Mouse (Mus musculus): ENCODE results near the gene Pgm2. TPM values are rescaled to one million over a fixed set of nuclear protein-coding genes. Genes with fewer than 3 reads are reported as not detected.

Pgm2 gene
- polyA plus RNA-seq, 1 experiment from 2014 or later: 27.0 TPM

- ATAC-seq (no peak), DNase-seq (ENCODE audit: low spot score) (no peak)
- no peak overlapping the region for H3K9ac ChIP-seq (replicated peaks; ENCODE audit: low read depth)
Measured at GRCm38 (mm10) chr5:64146384-64147005, 53.7 kb downstream of the Pgm2 start.

GRCm38 (mm10) chr5:64149184-64150127 lies 56.7 kb downstream of the Pgm2 start:
- WGBS: 11% methylated on average over 17 of the region's 17 CpGs
- no peak overlapping the region for H3K9ac ChIP-seq (replicated peaks; ENCODE audit: low read depth)
- H3K4me1 ChIP-seq (ENCODE audit: insufficient read depth, low read depth, low read length): no peaks in the 10 kb centered on the region; the same call in 1 of the 2 replicates
- peak; percentile 47 for ATAC-seq
- no peak overlapping the region for H3K4me3 ChIP-seq (ENCODE audit: low read depth, low read length)
- DNase-seq (ENCODE audit: low spot score): no peak
- no peaks in the 10 kb centered on the region for H3K36me3 ChIP-seq (ENCODE audit: insufficient read depth, low read length)
- H3K27ac ChIP-seq (ENCODE audit: low read length): no peak overlapping the region
- TF ChIP-seq CTCF (IDR thresholded peaks at IDR 0.05) (no peak), EP300 (IDR thresholded peaks at IDR 0.05) (no peak)
- H3K27me3 ChIP-seq (replicated peaks; ENCODE audit: insufficient read depth, low read length): no peaks in the 10 kb centered on the region
- peak overlapping the region; percentile 44 for H3K4me2 ChIP-seq (replicated peaks; ENCODE audit: low read depth, low read length)
- no peaks in the 10 kb centered on the region for H3K9me3 ChIP-seq (ENCODE audit: low read length)

More at GRCm38 (mm10) chr5:64146384-64147005, 53.7 kb downstream of the Pgm2 start:
- 60% methylated on average over 10 of the region's 10 CpGs for WGBS
- no peak overlapping the region for H3K4me2 ChIP-seq (replicated peaks; ENCODE audit: low read depth, low read length)
- TF ChIP-seq EP300 (IDR thresholded peaks at IDR 0.05) (no peak), CTCF (IDR thresholded peaks at IDR 0.05) (no peak)
- no peaks in the 10 kb centered on the region for H3K9me3 ChIP-seq (ENCODE audit: low read length)
- no peak overlapping the region for H3K27ac ChIP-seq (ENCODE audit: low read length)
- no peaks in the 10 kb centered on the region for H3K27me3 ChIP-seq (replicated peaks; ENCODE audit: insufficient read depth, low read length)
- no peaks in the 10 kb centered on the region; the same call in 1 of the 2 replicates for H3K4me1 ChIP-seq (ENCODE audit: insufficient read depth, low read depth, low read length)
- no peak overlapping the region for H3K4me3 ChIP-seq (ENCODE audit: low read depth, low read length)
- H3K36me3 ChIP-seq (ENCODE audit: insufficient read depth, low read length): no peaks in the 10 kb centered on the region

- Histone ChIP-seq H3K27ac (ENCODE audit: low read length) (no peak overlapping the region), H3K4me2 (replicated peaks; ENCODE audit: low read depth, low read length) (no peak overlapping the region), H3K27me3 (replicated peaks; ENCODE audit: insufficient read depth, low read length) (no peaks in the 10 kb centered on the region), H3K9ac (replicated peaks; ENCODE audit: low read depth) (no peak overlapping the region), H3K36me3 (ENCODE audit: insufficient read depth, low read length) (no peaks in the 10 kb centered on the region), H3K4me1 (ENCODE audit: insufficient read depth, low read depth, low read length) (no peaks in the 10 kb centered on the region; the same call in 1 of the 2 replicates), H3K9me3 (ENCODE audit: low read length) (no peaks in the 10 kb centered on the region), H3K4me3 (ENCODE audit: low read depth, low read length) (no peak overlapping the region)
- ATAC-seq: no peak
- DNase-seq (ENCODE audit: low spot score): peak; percentile 49
- WGBS: 56% methylated on average over 1 of the region's 1 CpGs
- TF ChIP-seq EP300 (IDR thresholded peaks at IDR 0.05) (no peak), CTCF (IDR thresholded peaks at IDR 0.05) (no peak)
Measured at GRCm38 (mm10) chr5:64153319-64153718, 60.6 kb downstream of the Pgm2 start.

- ATAC-seq (peak; percentile 92), DNase-seq (ENCODE audit: low spot score) (peak; percentile 97)
- 0 out of 2 replicates have a peak within 1 kb of the TSS, but pooled peaks have one; percentile 3 for H3K9ac ChIP-seq (replicated peaks; ENCODE audit: low read depth)
- peak within 1 kb of the TSS; percentile 43 for H3K4me2 ChIP-seq (replicated peaks; ENCODE audit: low read depth, low read length)
- H3K4me3 ChIP-seq (ENCODE audit: low read depth, low read length): peak within 1 kb of the TSS; percentile 20; the same call in 1 of the 2 replicates
- 0 out of 2 replicates have a peak, but pooled peaks cover 4% of the 10 kb centered on the region for H3K4me1 ChIP-seq (ENCODE audit: insufficient read depth, low read depth, low read length)
- 13% methylated on average over 11 of the region's 11 CpGs for WGBS
- no peaks in the 10 kb centered on the region for H3K36me3 ChIP-seq (ENCODE audit: insufficient read depth, low read length)
- H3K27ac ChIP-seq (ENCODE audit: low read length): peak within 1 kb of the TSS; percentile 91
- H3K9me3 ChIP-seq (ENCODE audit: low read length): no peaks in the 10 kb centered on the region
- H3K27me3 ChIP-seq (replicated peaks; ENCODE audit: insufficient read depth, low read length): no peaks in the 10 kb centered on the region
- TF ChIP-seq EP300 (IDR thresholded peaks at IDR 0.05) (peak; percentile 93), CTCF (IDR thresholded peaks at IDR 0.05) (no peak)
Measured at GRCm38 (mm10) chr5:64155861-64156550, 63.3 kb downstream of the Pgm2 start, which contains the start of gene Tbc1d1. Gene Tbc1d1 (plus strand): TSS chr5:64156305.

- DNase-seq (ENCODE audit: low spot score): peak; percentile 31
- no peaks in the 10 kb centered on the region for H3K36me3 ChIP-seq (ENCODE audit: insufficient read depth, low read length)
- H3K4me3 ChIP-seq (ENCODE audit: low read depth, low read length): peak overlapping the region; percentile 20; the same call in 1 of the 2 replicates
- WGBS: 19% methylated on average over 4 of the region's 4 CpGs
- H3K9ac ChIP-seq (replicated peaks; ENCODE audit: low read depth): 0 out of 2 replicates have a peak overlapping the region, but pooled peaks have one; percentile 3
- H3K4me1 ChIP-seq (ENCODE audit: insufficient read depth, low read depth, low read length): 0 out of 2 replicates have a peak, but pooled peaks cover 4% of the 10 kb centered on the region
- no peaks in the 10 kb centered on the region for H3K27me3 ChIP-seq (replicated peaks; ENCODE audit: insufficient read depth, low read length)
- no peaks in the 10 kb centered on the region for H3K9me3 ChIP-seq (ENCODE audit: low read length)
- no peak for ATAC-seq
- H3K4me2 ChIP-seq (replicated peaks; ENCODE audit: low read depth, low read length): peak overlapping the region; percentile 43
- TF ChIP-seq EP300 (IDR thresholded peaks at IDR 0.05): no peak
- H3K27ac ChIP-seq (ENCODE audit: low read length): peak overlapping the region; percentile 91
Measured at GRCm38 (mm10) chr5:64156579-64156978, 63.8 kb downstream of the Pgm2 start.
